Mouse (Mus musculus) urinary bladder, adult 2 months (tissue): ENCODE measurements around the gene Fgf23. TPM values are rescaled to one million over a fixed set of nuclear protein-coding genes. Genes with fewer than 3 reads are reported as not detected.

ENCODE experiments used
- DNase-seq: peaks from one replicate; pipeline ENCODE4 v3.0.0; 2022; ENCODE audit warnings: low spot score
- polyA plus RNA-seq: library from polyadenylated mRNA; depleted of rRNA; stranded (reverse); fragments of >200 nt; gene quantifications from 2 replicates; pipeline ENCODE4 v1.2.3, GENCODE M21; 2012; rRNA removed

Gene Fgf23
- polyA plus RNA-seq, 1 experiment, result not detected

DNA sequence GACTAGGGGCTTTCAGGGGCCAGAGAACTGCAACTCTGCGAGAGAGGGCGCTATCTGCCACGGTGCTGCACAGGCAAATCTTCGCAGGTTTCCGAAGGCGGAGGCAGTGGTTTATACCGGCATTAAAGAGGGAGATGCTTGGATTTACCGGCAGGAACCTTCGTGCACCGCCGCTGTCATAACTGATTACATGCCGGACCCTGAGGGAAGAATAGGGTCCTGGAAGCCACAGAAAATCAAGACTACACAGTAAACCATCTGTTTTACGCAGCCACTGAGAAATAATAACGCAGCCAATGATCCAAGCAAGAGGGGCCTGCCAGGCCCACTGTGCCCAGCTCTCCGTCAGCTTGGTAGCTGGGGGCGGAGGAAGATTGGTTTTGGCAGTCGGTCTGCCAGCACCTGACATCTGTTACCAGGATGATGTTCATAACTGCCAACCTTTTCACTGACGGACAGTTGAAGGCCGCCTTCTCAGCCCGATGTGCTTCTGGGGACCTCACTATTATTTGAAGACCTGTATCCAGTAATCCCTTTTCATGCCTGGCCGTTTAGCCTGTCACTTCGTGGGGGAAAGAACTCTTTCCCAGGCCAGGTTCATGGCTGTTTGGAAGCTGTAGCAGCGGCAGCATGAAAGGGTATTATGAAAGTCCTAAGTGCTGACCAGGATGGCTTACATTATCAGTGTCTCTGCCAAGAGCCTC, 42.2 kb downstream of the Fgf23 start:
- DNase-seq, result no peak

- DNase-seq, result no peak
These were observed 49.6 kb downstream of the Fgf23 start for GRCm38 (mm10) chr6:127122221-127122806.

DNA sequence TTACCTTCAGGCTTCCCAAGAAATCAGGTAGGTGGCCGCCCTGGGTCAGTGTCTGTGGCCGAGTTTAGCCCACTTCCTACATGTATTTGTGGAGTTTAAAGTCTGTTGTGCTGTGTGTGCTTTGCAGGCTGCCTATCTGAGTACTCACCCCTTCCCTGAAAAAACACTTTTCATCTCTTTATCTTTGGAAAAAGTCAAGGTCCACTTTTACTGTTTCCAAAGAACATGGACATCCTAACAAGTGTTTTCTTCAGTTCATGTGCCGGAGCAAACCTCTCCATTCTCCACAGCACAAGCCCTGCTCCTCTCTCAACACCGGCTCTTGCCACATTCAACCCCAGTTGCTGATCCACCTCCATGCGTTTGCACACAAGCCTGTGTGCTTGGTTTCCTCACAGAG, 50.3 kb downstream of the Fgf23 start:
- no peak for DNase-seq

DNA sequence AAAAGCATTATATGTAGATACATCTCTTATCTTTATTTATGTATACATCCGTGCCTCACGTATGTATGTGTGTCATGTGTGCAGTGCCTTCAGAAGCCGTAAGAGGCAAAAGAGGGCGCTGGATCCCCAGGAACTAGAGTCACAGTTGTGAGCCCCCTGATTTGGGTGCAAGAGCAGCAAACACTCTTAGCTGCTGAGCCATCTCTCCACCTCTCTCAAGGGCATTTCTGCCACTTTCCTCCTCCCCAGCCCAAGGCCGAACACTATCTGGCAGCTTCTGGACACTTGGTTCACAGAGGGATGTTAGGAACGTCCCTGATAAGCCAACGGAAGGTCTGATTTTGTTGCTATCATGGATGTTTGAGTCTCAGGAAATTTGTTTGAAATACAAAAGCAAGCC, 50.8 kb downstream of the Fgf23 start:
- no peak for DNase-seq

DNA sequence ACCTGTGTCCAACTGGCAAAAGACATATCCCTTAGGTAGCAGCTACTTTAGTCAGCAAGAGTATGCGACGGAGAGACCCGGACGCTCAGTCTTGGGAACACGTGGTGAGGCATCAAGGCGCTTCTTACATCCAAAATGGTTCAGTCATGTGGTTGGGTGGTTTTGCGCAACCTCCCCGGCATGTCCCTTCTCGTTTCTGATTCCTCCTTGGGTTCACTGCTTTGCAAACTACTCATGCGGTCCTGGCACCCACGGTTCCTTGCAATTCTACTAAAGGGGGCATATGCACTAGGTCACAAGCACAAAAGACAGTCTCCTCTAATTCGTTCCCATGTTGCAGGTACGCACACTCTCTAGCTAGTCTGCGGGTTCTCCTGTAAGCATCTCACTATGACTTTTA, 57.0 kb downstream of the Fgf23 start:
- DNase-seq, result no peak

GRCm38 (mm10) chr6:127130377-127130776, 57.7 kb downstream of the Fgf23 start:
- DNase-seq, result no peak

Other genes with a start within 250 kb of the Fgf23 start
- gene Ndufa9, start 223.8 kb upstream of the Fgf23 start, polyA plus RNA-seq, result 96.8 and 100 TPM in 2 replicates
- 0.03 and 0.06 TPM in 2 replicates for gene Akap3, start 219.8 kb upstream of the Fgf23 start, polyA plus RNA-seq
- gene Dyrk4, start 151.1 kb upstream of the Fgf23 start, polyA plus RNA-seq, result 0.03 and 0.06 TPM in 2 replicates
- gene Rad51ap1, start 133.3 kb upstream of the Fgf23 start, polyA plus RNA-seq, result 2.4 and 3.6 TPM in 2 replicates
- gene D6Wsu163e, start 132.9 kb upstream of the Fgf23 start, polyA plus RNA-seq, result 14.3 and 15.9 TPM in 2 replicates
- not detected in 2 replicates for gene Fgf6, start 57.3 kb upstream of the Fgf23 start, polyA plus RNA-seq
- 6.0 and 7.3 TPM in 2 replicates for gene Tigar, start 36.7 kb downstream of the Fgf23 start, polyA plus RNA-seq
- gene Ccnd2, start 79.3 kb downstream of the Fgf23 start, polyA plus RNA-seq, result 49.3 and 62.8 TPM in 2 replicates